Mouse (Mus musculus) intestine, embryonic 16.5 days (tissue): ENCODE results near the gene Pdhb. TPM values are rescaled to one million over a fixed set of nuclear protein-coding genes. Genes with fewer than 3 reads are reported as not detected.

Source experiments
- ATAC-seq: fragments of 200-750 bp; cut with Nextera tagmentation; 2 replicates; pipeline ENCODE4 v1.8.0; 2017; ENCODE audit warnings: moderate TSS enrichment, moderate library complexity
- H3K27ac ChIP-seq: fragments of 300-500 bp; sonication (generic); 2 replicates; pipeline ENCODE4 v1.5.1; 2014; ENCODE audit warnings: mild to moderate bottlenecking, low read length
- H3K27me3 ChIP-seq: fragments of 300-500 bp; sonication (generic); replicated peaks from 2 replicates; pipeline ENCODE4 v1.6.1; 2014; ENCODE audit warnings: low read length, control low read depth, mixed read lengths; ENCODE audit not compliant: control insufficient read depth, insufficient read depth
- H3K36me3 ChIP-seq: fragments of 300-500 bp; sonication (generic); 2 replicates; pipeline ENCODE4 v1.6.1; 2014; ENCODE audit warnings: low read length, control low read depth; ENCODE audit not compliant: control insufficient read depth, insufficient read depth
- H3K4me1 ChIP-seq: fragments of 300-500 bp; sonication (generic); 2 replicates; pipeline ENCODE4 v1.6.1; 2014; ENCODE audit warnings: low read length, control low read depth, mixed read lengths; ENCODE audit not compliant: control insufficient read depth, insufficient read depth
- H3K4me2 ChIP-seq: fragments of 300-500 bp; sonication (generic); 2 replicates; pipeline ENCODE4 v1.6.1; 2014; ENCODE audit warnings: low read depth, low read length, control low read depth
- H3K4me3 ChIP-seq: fragments of 300-500 bp; sonication (generic); 2 replicates; pipeline ENCODE4 v1.5.1; 2014; ENCODE audit warnings: mild to moderate bottlenecking, low read length
- H3K9ac ChIP-seq: fragments of 300-500 bp; sonication (generic); 2 replicates; pipeline ENCODE4 v1.6.1; 2014; ENCODE audit warnings: low read depth, low read length
- H3K9me3 ChIP-seq: fragments of 300-500 bp; sonication (generic); 2 replicates; pipeline ENCODE4 v1.6.1; 2016; ENCODE audit warnings: low read length, control low read depth; ENCODE audit not compliant: control insufficient read depth
- WGBS: fragments of 180-500 bp; shearing (Covaris S2); extraction: QIAGEN DNeasy Blood & Tissue Kit; methylation state at CpG from one replicate; pipeline ENCODE4 v1.1.7; 2014; 5-methylcytosine and 5-hydroxymethylcytosine counted together
- polyA plus RNA-seq: library from polyadenylated mRNA; unstranded; fragments of >200 nt; fragmentation: Nextera tagmentation; extraction: Ambion mirVana; gene quantifications from 2 replicates; pipeline ENCODE4 v1.2.1, GENCODE M21; 2015

The Pdhb gene
- polyA plus RNA-seq, 1 experiment from 2014 or later, result 215 TPM

- ATAC-seq, result peak; percentile 94
- Histone ChIP-seq H3K4me2 (no peak overlapping the region), H3K4me3 (no peak overlapping the region), H3K9ac (0 out of 2 replicates have a peak overlapping the region, but pooled peaks have one; percentile 4), H3K27me3 (no peaks in the 10 kb centered on the region), H3K36me3 (peaks cover 14% of the 10 kb centered on the region), H3K27ac (peak overlapping the region; percentile 80), H3K4me1 (peaks cover 6% of the 10 kb centered on the region), H3K9me3 (no peaks in the 10 kb centered on the region)
- 69% methylated on average over 10 of the region's 11 CpGs for WGBS
Observed at GRCm38 (mm10) chr14:8146611-8147223, 26.1 kb downstream of the Pdhb start.

- H3K36me3 ChIP-seq, result peaks cover 15% of the 10 kb centered on the region; the same call in 1 of the 2 replicates
- peak; percentile 73 for ATAC-seq
Observed at GRCm38 (mm10) chr14:8145594-8146558, 26.9 kb downstream of the Pdhb start.

GRCm38 (mm10) chr14:8141131-8141530 lies 31.7 kb downstream of the Pdhb start:
- H3K4me2 ChIP-seq, result no peak overlapping the region
- ATAC-seq, result no peak
- H3K9ac ChIP-seq, result no peak overlapping the region
- no peak overlapping the region for H3K4me3 ChIP-seq
- no peak overlapping the region for H3K27ac ChIP-seq
- peaks cover 12% of the 10 kb centered on the region; the same call in 1 of the 2 replicates for H3K36me3 ChIP-seq
- H3K27me3 ChIP-seq, result no peaks in the 10 kb centered on the region
- H3K9me3 ChIP-seq, result no peaks in the 10 kb centered on the region
- no peaks in the 10 kb centered on the region for H3K4me1 ChIP-seq
- 84% methylated on average over 2 of the region's 2 CpGs for WGBS

More at GRCm38 (mm10) chr14:8145594-8146558, 26.9 kb downstream of the Pdhb start:
- 0 out of 2 replicates have a peak overlapping the region, but pooled peaks have one; percentile 4 for H3K9ac ChIP-seq
- no peaks in the 10 kb centered on the region for H3K27me3 ChIP-seq
- peaks cover 6% of the 10 kb centered on the region for H3K4me1 ChIP-seq
- WGBS, result 79% methylated on average over 13 of the region's 13 CpGs
- H3K9me3 ChIP-seq, result no peaks in the 10 kb centered on the region
- no peak overlapping the region for H3K4me3 ChIP-seq
- no peak overlapping the region for H3K4me2 ChIP-seq
- H3K27ac ChIP-seq, result peak overlapping the region; percentile 80

- 81% methylated on average over 23 of the region's 23 CpGs for WGBS
- H3K36me3 ChIP-seq, result peaks cover 9% of the 10 kb centered on the region; the same call in 1 of the 2 replicates
- ATAC-seq, result no peak
Observed at GRCm38 (mm10) chr14:8139724-8140710, 32.8 kb downstream of the Pdhb start.

GRCm38 (mm10) chr14:8135130-8135529 lies 37.7 kb downstream of the Pdhb start:
- peak; percentile 80 for ATAC-seq
- Histone ChIP-seq H3K4me2 (no peak overlapping the region), H3K4me3 (no peak overlapping the region), H3K36me3 (no peaks in the 10 kb centered on the region), H3K4me1 (peaks cover 6% of the 10 kb centered on the region; the same call in 1 of the 2 replicates), H3K27me3 (no peaks in the 10 kb centered on the region), H3K27ac (0 out of 2 replicates have a peak overlapping the region, but pooled peaks have one; percentile 10), H3K9me3 (no peaks in the 10 kb centered on the region), H3K9ac (no peak overlapping the region)
- WGBS, result 50% methylated on average over 3 of the region's 3 CpGs

More at GRCm38 (mm10) chr14:8139724-8140710, 32.8 kb downstream of the Pdhb start:
- no peak overlapping the region for H3K9ac ChIP-seq
- H3K4me2 ChIP-seq, result no peak overlapping the region
- H3K9me3 ChIP-seq, result no peaks in the 10 kb centered on the region
- H3K27ac ChIP-seq, result no peak overlapping the region
- 0 out of 2 replicates have a peak, but pooled peaks cover 1% of the 10 kb centered on the region for H3K4me1 ChIP-seq
- no peaks in the 10 kb centered on the region for H3K27me3 ChIP-seq
- H3K4me3 ChIP-seq, result no peak overlapping the region

- no peak overlapping the region for H3K4me3 ChIP-seq
- WGBS, result 53% methylated on average over 2 of the region's 2 CpGs
- peaks cover 6% of the 10 kb centered on the region; the same call in 1 of the 2 replicates for H3K4me1 ChIP-seq
- ATAC-seq, result peak; percentile 56
- H3K27ac ChIP-seq, result no peak overlapping the region
- H3K4me2 ChIP-seq, result no peak overlapping the region
- H3K9me3 ChIP-seq, result no peaks in the 10 kb centered on the region
- no peaks in the 10 kb centered on the region for H3K36me3 ChIP-seq
- H3K9ac ChIP-seq, result no peak overlapping the region
- no peaks in the 10 kb centered on the region for H3K27me3 ChIP-seq
Observed at GRCm38 (mm10) chr14:8134234-8134633, 38.6 kb downstream of the Pdhb start.

- WGBS, result 82% methylated on average over 8 of the region's 8 CpGs
- H3K27ac ChIP-seq, result no peak overlapping the region
- no peaks in the 10 kb centered on the region for H3K9me3 ChIP-seq
- no peak overlapping the region for H3K9ac ChIP-seq
- ATAC-seq, result no peak
- peaks cover 6% of the 10 kb centered on the region; the same call in 1 of the 2 replicates for H3K4me1 ChIP-seq
- H3K4me2 ChIP-seq, result no peak overlapping the region
- H3K36me3 ChIP-seq, result no peaks in the 10 kb centered on the region
- H3K27me3 ChIP-seq, result no peaks in the 10 kb centered on the region
- no peak overlapping the region for H3K4me3 ChIP-seq
Observed at GRCm38 (mm10) chr14:8132789-8133188, 40.0 kb downstream of the Pdhb start.

GRCm38 (mm10) chr14:8127971-8128370 lies 44.9 kb downstream of the Pdhb start:
- H3K9ac ChIP-seq, result no peak overlapping the region
- H3K9me3 ChIP-seq, result no peaks in the 10 kb centered on the region
- WGBS, result 66% methylated on average over 5 of the region's 5 CpGs
- no peaks in the 10 kb centered on the region for H3K36me3 ChIP-seq
- no peak overlapping the region for H3K4me2 ChIP-seq
- H3K4me1 ChIP-seq, result no peaks in the 10 kb centered on the region
- H3K27ac ChIP-seq, result no peak overlapping the region
- no peak for ATAC-seq
- H3K27me3 ChIP-seq, result no peaks in the 10 kb centered on the region
- no peak overlapping the region for H3K4me3 ChIP-seq
